Mouse (Mus musculus) megakaryocyte, embryonic 14.5 days (primary cell): ENCODE measurements at regions not wholly inside any gene's neighbourhood (a gene's known extent, or its start where the extent isn't known, plus 50 kb on each side); places are given as distances from the start of the nearest gene placed in this dataset.

Source experiments
- H3K27me3 ChIP-seq: replicated peaks from 2 replicates; pipeline ENCODE3; 2012; ENCODE audit warnings: inconsistent platforms
- H3K36me3 ChIP-seq: replicated peaks from 2 replicates; pipeline ENCODE3; 2012; ENCODE audit warnings: low read length, inconsistent platforms, mixed read lengths
- H3K4me1 ChIP-seq: 2 replicates; pipeline ENCODE4 v1.6.1; 2012; ENCODE audit warnings: inconsistent platforms
- H3K4me3 ChIP-seq: replicated peaks from 2 replicates; pipeline ENCODE3; 2012; ENCODE audit warnings: moderate library complexity, mild to moderate bottlenecking, inconsistent platforms
- H3K9me3 ChIP-seq: 2 replicates; pipeline ENCODE4 v1.6.1; 2012; ENCODE audit warnings: inconsistent platforms
- FLI1 ChIP-seq: IDR thresholded peaks from 2 replicates; pipeline ENCODE4 v1.6.1; 2012; ENCODE audit warnings: low read length, inconsistent platforms, mixed read lengths
- GATA1 ChIP-seq: IDR thresholded peaks from 3 replicates; pipeline ENCODE4 v1.6.1; 2012; ENCODE audit warnings: mixed read lengths, low read length, inconsistent platforms, borderline replicate concordance

DNA sequence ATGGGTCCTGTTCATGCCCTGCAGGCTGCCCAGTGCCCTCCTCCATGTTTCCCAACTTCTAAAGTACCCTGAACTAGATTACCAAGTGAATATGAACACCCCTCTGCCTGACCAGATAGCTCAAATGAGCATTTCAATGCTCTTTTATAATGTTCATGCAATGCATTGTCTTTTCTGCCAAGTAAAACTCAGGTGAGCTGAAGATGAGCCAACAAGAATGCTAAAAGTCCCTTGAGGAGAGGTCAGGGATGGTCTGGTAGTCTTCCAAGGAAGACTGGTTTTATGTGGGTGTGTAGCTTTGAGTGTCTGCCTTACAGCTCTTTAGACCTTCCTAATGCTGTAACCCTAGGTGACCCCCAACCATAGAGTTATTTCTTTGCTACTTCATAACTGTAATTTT, 58.0 kb upstream of the Abca12 start:
- Histone ChIP-seq H3K36me3 (no peaks in the 10 kb centered on the region), H3K9me3 (peaks cover 15% of the 10 kb centered on the region), H3K4me1 (no peaks in the 10 kb centered on the region), H3K27me3 (no peaks in the 10 kb centered on the region), H3K4me3 (no peak overlapping the region)
- no peak for TF ChIP-seq FLI1
- TF ChIP-seq GATA1 = no peak

DNA sequence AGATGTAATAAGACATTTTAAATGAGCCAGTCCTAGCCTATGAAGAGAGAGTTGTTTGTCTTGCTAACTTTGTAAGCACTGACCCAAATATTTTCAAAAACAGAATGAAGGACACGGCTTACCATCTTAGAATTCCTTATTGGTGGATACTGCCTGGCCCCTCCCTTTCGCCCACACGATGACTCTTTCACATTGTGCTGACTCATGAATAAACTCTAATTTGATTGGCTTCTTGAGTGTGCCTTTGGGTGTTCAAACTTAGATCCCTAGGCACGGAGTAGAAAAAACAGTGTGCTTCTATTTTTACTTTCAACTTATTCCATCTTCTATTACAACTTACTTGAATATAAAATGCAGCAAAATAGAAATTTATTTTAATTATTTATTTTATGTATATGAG, 68.4 kb upstream of the Abca12 start:
- H3K36me3 ChIP-seq = no peaks in the 10 kb centered on the region
- TF ChIP-seq FLI1 (no peak), GATA1 (no peak)

DNA sequence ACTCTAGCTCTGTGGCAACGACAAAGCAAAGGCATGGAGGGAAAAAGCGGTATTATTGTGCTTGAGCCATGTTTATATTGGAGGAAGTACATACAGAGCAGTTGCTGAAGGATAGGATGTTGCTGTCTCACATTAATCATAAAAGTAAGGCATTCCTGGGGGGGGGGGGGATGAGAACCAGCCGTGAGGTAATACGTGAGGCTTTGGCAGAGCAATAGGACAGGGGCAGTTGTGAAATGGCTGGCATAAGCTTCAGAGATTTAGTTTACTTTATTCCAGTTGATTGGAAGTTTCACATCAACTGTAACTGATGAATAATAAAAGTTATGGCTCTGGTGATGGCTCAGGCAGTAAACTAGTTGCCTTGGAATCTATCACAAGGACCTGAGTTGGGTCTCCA, 62.4 kb upstream of the Atic start:
- Histone ChIP-seq H3K36me3 (no peaks in the 10 kb centered on the region), H3K9me3 (peaks cover 4% of the 10 kb centered on the region; the same call in 1 of the 2 replicates), H3K27me3 (no peaks in the 10 kb centered on the region), H3K4me3 (no peak overlapping the region), H3K4me1 (no peaks in the 10 kb centered on the region)
- no peak for TF ChIP-seq FLI1
- TF ChIP-seq GATA1 = no peak

More for the DNA sequence above, 68.4 kb upstream of the Abca12 start:
- H3K27me3 ChIP-seq = no peaks in the 10 kb centered on the region
- H3K9me3 ChIP-seq = no peaks in the 10 kb centered on the region
- no peak overlapping the region for H3K4me3 ChIP-seq
- H3K4me1 ChIP-seq = no peaks in the 10 kb centered on the region

DNA sequence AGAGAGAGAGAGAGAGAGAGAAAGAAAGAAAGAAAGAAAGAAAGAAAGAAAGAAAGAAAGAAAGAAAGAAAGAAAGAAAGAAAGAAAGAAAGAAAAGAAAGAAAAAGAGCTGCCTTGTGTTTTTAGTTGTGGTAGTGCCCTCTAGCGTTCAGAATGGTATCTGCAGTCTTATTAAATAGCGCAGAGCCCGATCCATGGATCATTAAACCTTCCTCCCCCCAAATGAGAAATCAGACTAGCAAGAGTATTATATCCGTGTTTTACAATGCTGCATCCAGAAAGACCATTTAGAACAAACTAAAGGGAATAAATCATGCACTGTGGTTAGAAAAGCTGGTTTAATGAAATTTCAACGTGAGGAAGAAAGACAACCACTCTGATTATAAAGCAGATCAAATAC, 51.1 kb upstream of the Atic start:
- Histone ChIP-seq H3K4me1 (peaks cover 15% of the 10 kb centered on the region), H3K9me3 (peaks cover 3% of the 10 kb centered on the region; the same call in 1 of the 2 replicates), H3K36me3 (no peaks in the 10 kb centered on the region), H3K27me3 (peaks cover 6% of the 10 kb centered on the region), H3K4me3 (peak overlapping the region; percentile 10)
- no peak for TF ChIP-seq GATA1

DNA sequence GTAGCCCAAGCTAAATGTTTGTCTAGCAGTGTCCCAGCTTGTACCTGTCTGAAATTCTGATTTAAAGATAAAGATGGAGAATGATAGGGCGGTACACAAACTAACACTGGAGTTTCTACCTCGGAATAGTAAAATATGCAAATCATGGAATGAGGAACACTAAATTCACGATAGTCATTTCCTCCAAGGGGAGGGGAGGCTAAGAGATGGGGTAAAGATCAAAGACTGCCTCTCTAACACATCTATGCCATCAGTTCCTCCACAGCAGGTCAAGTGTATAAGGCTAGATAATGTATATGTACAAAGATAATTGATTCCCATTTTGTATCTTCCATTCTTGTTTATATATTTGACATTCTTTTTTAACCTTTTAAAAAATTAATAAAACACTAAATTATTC, 50.4 kb upstream of the Atic start:
- no peak for TF ChIP-seq FLI1
- TF ChIP-seq GATA1 = no peak
- Histone ChIP-seq H3K4me3 (peak overlapping the region; percentile 12), H3K36me3 (no peaks in the 10 kb centered on the region), H3K9me3 (peaks cover 3% of the 10 kb centered on the region; the same call in 1 of the 2 replicates), H3K27me3 (peaks cover 6% of the 10 kb centered on the region), H3K4me1 (peaks cover 15% of the 10 kb centered on the region)
